Mouse (Mus musculus): ENCODE measurements around the gene Ctdnep1.
"Not testable (repeated sequence)": the region's sequence is repeated elsewhere in the genome, so short reads cannot be mapped to it uniquely, and the experiment has no call there.

Gene Ctdnep1

DNA sequence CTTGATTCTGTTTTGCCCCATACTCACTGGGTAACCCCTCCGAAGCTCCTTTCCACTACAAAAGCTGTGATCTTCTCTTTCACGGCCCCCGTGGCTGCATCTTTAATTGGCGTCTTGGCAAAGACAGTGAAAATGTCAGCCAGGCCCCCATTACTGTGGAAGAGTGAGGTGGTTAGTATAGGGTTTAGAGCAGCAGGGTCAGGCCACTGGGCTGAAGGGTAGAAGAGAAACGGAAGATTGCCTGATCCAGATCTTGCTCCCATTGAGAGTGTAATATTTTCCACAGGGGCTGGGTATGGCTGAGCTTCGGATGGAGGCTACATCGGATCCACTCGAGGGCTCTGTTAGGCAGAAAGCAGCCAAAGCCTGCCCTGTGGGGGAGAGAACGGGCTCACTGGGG is 32.0 kb downstream of the Ctdnep1 start:
- DNase-seq (ENCODE audit: low spot score) = no peak

GRCm38 (mm10) chr11:70013408-70013807 is 32.5 kb downstream of the Ctdnep1 start:
- DNase-seq (ENCODE audit: low spot score) = no peak

- DNase-seq (ENCODE audit: low spot score) = no peak
Measured at GRCm38 (mm10) chr11:70014051-70014450, 33.1 kb downstream of the Ctdnep1 start.

DNA sequence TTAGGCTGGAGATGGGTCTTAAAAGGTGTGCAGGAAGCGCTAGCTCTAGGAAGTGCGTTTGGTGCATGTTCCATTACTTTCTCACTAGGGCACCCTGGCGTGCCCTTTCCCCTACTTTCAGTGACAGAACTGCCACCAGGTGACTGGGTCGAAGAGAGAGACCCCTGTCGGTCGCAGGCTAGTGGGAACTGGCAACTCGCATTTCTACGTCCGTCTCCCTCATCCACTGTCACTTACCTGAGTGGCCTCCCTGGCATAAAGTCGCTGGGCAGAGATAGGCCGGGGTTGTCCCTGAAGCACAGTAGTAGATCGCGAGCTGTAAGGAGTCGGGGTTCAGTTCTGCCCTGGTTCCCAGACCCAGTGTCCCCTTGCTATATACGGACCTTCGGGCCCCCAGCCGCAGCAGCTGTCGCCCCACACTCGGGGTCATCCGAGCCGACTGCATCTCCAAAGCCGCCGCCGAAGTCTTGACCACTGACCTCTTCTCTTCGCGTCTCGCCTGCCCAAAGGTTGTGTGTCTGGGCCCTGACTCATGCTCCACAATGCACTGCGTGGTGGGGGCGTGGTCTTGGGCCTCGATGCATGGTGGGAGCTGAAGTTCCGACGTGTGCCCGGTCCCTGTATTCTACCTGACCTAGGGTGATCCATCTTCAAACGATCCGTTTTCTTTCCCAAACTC is 34.1 kb downstream of the Ctdnep1 start, which contains the start of gene Acadvl:
Acadvl (minus strand) TSS at position 532 of the 679 bp plus-strand sequence.
- peak; percentile 96 for DNase-seq (ENCODE audit: low spot score)

- DNase-seq (ENCODE audit: low spot score) = no peak
Measured at GRCm38 (mm10) chr11:70015677-70016076, 34.7 kb downstream of the Ctdnep1 start.

- not testable (repeated sequence) for DNase-seq (ENCODE audit: low spot score)
Measured at GRCm38 (mm10) chr11:70016177-70016576, 35.2 kb downstream of the Ctdnep1 start.

GRCm38 (mm10) chr11:70016669-70017068 is 35.7 kb downstream of the Ctdnep1 start, which contains the start of gene Dlg4:
Dlg4 (plus strand) TSS chr11:70016942.
- no peak for DNase-seq (ENCODE audit: low spot score)

- no peak for DNase-seq (ENCODE audit: low spot score)
Measured at GRCm38 (mm10) chr11:70017199-70017767, 36.3 kb downstream of the Ctdnep1 start.

GRCm38 (mm10) chr11:70018131-70018990 is 37.4 kb downstream of the Ctdnep1 start:
- peak; percentile 92 for DNase-seq (ENCODE audit: low spot score)

- no peak for DNase-seq (ENCODE audit: low spot score)
Measured at GRCm38 (mm10) chr11:70019495-70020021, 38.6 kb downstream of the Ctdnep1 start.

DNA sequence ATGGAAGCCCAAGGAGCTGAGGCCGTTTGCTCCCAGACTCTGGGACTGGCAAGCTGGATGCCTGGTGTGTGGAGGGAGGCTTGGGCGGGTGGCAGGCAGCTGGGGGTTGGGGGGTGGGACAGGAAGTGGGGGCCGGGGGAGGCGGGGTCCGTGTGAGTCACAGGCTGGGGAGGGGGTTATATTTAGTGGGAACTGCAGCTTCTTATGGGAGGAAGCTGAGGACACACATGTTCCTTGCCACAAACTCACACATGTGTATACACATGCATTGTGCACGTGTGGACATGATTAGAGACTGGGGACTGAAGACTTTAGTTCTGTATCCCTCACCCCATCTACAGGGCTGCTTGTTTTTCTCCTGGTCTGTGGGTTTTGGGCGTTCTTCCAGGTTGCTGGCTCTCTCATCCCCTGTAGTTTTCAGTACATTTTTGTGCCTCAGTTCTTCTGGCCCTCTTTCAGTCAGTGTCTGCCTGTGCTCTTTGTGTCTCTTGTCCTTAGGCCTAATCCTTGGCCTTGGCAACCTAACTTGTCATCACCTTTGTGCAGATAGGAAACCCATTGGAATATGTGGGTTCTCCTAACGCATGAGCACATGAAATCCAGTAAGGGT is 39.2 kb downstream of the Ctdnep1 start:
- no peak for DNase-seq (ENCODE audit: low spot score)

DNA sequence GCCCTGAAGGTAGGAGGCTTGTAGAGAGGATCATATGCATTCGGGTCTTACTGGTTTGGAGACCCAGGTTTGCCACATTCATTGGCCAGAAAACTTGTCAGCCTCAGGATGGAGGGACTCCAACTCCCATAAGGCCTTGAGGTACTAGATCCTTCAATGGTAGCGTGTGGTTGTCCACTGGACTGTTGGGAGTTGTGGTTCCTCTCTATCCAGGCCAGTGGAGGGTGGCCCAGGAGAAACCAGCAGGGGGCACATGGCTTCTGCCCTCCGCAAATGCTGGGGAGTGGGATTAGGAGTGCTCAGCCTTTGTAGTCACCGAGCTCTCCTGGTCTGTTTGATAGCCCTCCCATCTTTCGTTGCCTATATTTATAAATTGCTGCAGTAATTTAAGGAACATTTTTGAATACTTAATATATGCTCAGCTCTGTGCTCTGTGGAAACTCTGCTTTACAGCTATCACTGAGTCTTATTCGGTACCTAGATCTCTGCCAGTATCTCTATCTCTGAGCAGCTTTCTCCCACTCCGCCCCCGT is 39.8 kb downstream of the Ctdnep1 start:
- peak; percentile 93 for DNase-seq (ENCODE audit: low spot score)

- DNase-seq (ENCODE audit: low spot score) = peak; percentile 100
Measured at GRCm38 (mm10) chr11:70021264-70022132, 40.5 kb downstream of the Ctdnep1 start.

GRCm38 (mm10) chr11:70023481-70024150 is 42.7 kb downstream of the Ctdnep1 start:
- DNase-seq (ENCODE audit: low spot score) = peak; percentile 71

DNA sequence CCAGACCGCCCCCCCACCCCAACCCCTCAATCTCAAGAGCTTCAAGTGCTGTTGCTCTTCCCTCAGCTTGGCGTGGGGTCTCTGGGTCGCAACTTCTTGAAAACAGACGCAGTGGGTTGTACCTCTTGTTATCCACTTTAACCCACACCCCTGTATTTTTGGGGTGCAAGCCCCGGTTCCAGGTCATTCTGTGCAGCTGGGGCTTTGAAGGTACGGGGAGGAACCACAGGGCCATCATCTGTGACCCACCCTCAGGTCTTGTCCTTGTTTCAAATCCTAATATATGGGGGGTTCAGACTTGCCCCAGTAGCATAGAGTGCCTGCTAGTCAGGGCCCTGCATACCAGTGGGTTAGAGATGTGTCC is 43.2 kb downstream of the Ctdnep1 start:
- no peak for DNase-seq (ENCODE audit: low spot score)

- peak; percentile 83 for DNase-seq (ENCODE audit: low spot score)
Measured at GRCm38 (mm10) chr11:70026689-70027088, 45.7 kb downstream of the Ctdnep1 start.

- peak; percentile 7 for DNase-seq (ENCODE audit: low spot score)
Measured at GRCm38 (mm10) chr11:70027397-70027796, 46.4 kb downstream of the Ctdnep1 start.

- no peak for DNase-seq (ENCODE audit: low spot score)
Measured at GRCm38 (mm10) chr11:70028401-70029129, 47.6 kb downstream of the Ctdnep1 start.

- peak; percentile 99 for DNase-seq (ENCODE audit: low spot score)
Measured at GRCm38 (mm10) chr11:70029130-70029801, 48.3 kb downstream of the Ctdnep1 start.
